Mouse (Mus musculus) liver, embryonic 11.5 days (tissue): Measurements from ENCODE around the gene Ctnnbl1. TPM values are rescaled to one million over a fixed set of nuclear protein-coding genes. Genes with fewer than 3 reads are reported as not detected.

ENCODE experiments used
- ATAC-seq: fragments of 200-750 bp; cut with Nextera tagmentation; replicated peaks from 2 replicates; pipeline ENCODE4 v1.8.0; 2017; ENCODE audit warnings: moderate number of reproducible peaks, mild to moderate bottlenecking, moderate TSS enrichment, moderate library complexity; ENCODE audit not compliant: low FRiP score
- DNase-seq: peaks from one replicate; pipeline ENCODE4 v3.0.0-alpha.2; 2017; ENCODE audit warnings: low spot score
- H3K27ac ChIP-seq: fragments of 300-500 bp; sonication (generic); 2 replicates; pipeline ENCODE4 v1.5.1; 2014; ENCODE audit warnings: mild to moderate bottlenecking, low read depth, low read length, control low read depth
- H3K27me3 ChIP-seq: fragments of 300-500 bp; sonication (generic); replicated peaks from 2 replicates; pipeline ENCODE4 v1.6.1; 2014; ENCODE audit warnings: low read length, mixed read lengths; ENCODE audit not compliant: control insufficient read depth, insufficient read depth
- H3K36me3 ChIP-seq: fragments of 300-500 bp; sonication (generic); 2 replicates; pipeline ENCODE4 v1.6.1; 2014; ENCODE audit warnings: mild to moderate bottlenecking, low read length, moderate library complexity, mixed read lengths; ENCODE audit not compliant: control insufficient read depth, insufficient read depth
- H3K4me1 ChIP-seq: fragments of 300-500 bp; sonication (generic); replicated peaks from 2 replicates; pipeline ENCODE4 v1.6.1; 2014; ENCODE audit warnings: low read length, mixed read lengths; ENCODE audit not compliant: control insufficient read depth, insufficient read depth
- H3K4me2 ChIP-seq: fragments of 300-500 bp; sonication (generic); 2 replicates; pipeline ENCODE4 v1.6.1; 2014; ENCODE audit warnings: mild to moderate bottlenecking, control low read depth, moderate library complexity
- H3K4me3 ChIP-seq: fragments of 300-500 bp; sonication (generic); 2 replicates; pipeline ENCODE4 v1.5.1; 2014; ENCODE audit warnings: low read depth, low read length, control low read depth
- H3K9ac ChIP-seq: fragments of 300-500 bp; sonication (generic); 2 replicates; pipeline ENCODE4 v1.6.1; 2014; ENCODE audit warnings: low read depth, low read length, control low read depth
- H3K9me3 ChIP-seq: fragments of 300-500 bp; sonication (generic); 2 replicates; pipeline ENCODE4 v1.6.1; 2016; ENCODE audit warnings: low read length, inconsistent platforms, mixed read lengths; ENCODE audit not compliant: control insufficient read depth
- WGBS: fragments of 180-500 bp; shearing (Covaris S2); extraction: QIAGEN DNeasy Blood & Tissue Kit; methylation state at CpG from one replicate; pipeline ENCODE4 v1.1.7; 2014; 5-methylcytosine and 5-hydroxymethylcytosine counted together
- polyA plus RNA-seq: library from polyadenylated mRNA; unstranded; fragments of >200 nt; fragmentation: Nextera tagmentation; extraction: Ambion mirVana; gene quantifications from 2 replicates; pipeline ENCODE4 v1.2.1, GENCODE M21; 2014

The Ctnnbl1 gene
- polyA plus RNA-seq, 1 experiment from 2014 or later, result 56.3 TPM

DNA sequence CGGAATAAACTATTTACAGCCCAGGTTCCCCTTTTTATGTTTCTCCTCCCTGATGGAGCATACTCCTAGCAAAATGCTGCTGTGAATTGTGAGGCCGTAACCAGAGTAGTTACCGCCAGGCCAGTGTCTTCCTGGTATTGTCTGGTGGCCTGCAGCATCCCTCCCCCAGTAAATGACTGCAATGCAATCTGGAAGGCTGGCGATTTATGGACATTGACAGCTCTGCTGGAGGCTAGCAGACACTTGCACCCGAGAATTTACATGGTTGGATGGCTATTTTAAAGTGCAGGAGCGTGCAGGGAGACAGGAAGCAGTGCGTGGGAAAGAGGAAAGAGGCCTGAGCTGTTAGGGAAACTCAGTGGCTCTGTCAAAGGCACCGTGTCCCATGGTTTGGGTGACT lies 99.8 kb downstream of the Ctnnbl1 start:
- no peak overlapping the region for H3K9ac ChIP-seq
- no peaks in the 10 kb centered on the region for H3K27me3 ChIP-seq
- H3K4me2 ChIP-seq, result no peak overlapping the region
- 70% methylated on average over 8 of the region's 8 CpGs for WGBS
- no peaks in the 10 kb centered on the region; the same call in 1 of the 2 replicates for H3K36me3 ChIP-seq
- no peaks in the 10 kb centered on the region; the same call in 1 of the 2 replicates for H3K4me1 ChIP-seq
- H3K27ac ChIP-seq, result no peak overlapping the region
- ATAC-seq, result no peak
- no peak overlapping the region for H3K4me3 ChIP-seq
- H3K9me3 ChIP-seq, result no peaks in the 10 kb centered on the region
- no peak for DNase-seq

DNA sequence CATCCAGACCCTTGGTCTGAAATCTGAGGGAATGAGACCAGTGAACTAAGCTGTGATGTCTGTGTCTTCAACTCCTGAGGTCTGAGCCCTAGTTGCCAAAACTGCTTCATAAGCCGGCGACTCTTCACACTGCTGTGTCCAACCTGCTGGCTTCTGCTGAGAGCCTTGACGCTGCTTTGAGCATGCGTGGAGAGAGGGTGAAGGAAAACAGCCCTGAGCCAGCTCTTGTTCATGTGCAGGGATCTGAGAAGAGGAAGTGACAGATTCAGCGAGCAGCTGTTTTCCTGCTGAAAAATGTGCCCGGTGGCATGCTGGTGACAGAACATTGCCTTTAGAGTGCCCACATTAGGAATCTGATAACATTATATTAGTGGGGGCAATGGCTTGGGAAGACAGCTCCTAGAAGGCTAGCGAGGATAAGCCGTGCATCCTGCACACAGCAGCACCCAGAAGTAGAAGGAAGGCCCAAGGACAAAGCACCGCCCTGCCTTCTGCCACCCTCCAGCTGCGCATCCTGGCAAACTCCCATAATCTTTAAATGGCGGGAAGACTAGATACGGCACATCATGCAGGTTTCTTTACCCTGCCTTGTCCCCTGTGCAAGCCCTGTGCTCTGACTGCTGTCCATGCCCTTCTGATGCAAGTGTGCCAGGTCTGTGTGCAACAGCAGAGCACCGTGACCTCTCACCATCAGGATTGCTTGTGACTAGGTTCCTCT lies 101.2 kb downstream of the Ctnnbl1 start:
- no peak for DNase-seq
- no peak for ATAC-seq
- H3K4me2 ChIP-seq, result no peak overlapping the region
- H3K36me3 ChIP-seq, result no peaks in the 10 kb centered on the region; the same call in 1 of the 2 replicates
- H3K4me3 ChIP-seq, result no peak overlapping the region
- no peaks in the 10 kb centered on the region for H3K27me3 ChIP-seq
- no peak overlapping the region for H3K27ac ChIP-seq
- H3K9ac ChIP-seq, result no peak overlapping the region
- no peaks in the 10 kb centered on the region for H3K9me3 ChIP-seq
- no peaks in the 10 kb centered on the region; the same call in 1 of the 2 replicates for H3K4me1 ChIP-seq
- WGBS, result 85% methylated on average over 13 of the region's 13 CpGs

DNA sequence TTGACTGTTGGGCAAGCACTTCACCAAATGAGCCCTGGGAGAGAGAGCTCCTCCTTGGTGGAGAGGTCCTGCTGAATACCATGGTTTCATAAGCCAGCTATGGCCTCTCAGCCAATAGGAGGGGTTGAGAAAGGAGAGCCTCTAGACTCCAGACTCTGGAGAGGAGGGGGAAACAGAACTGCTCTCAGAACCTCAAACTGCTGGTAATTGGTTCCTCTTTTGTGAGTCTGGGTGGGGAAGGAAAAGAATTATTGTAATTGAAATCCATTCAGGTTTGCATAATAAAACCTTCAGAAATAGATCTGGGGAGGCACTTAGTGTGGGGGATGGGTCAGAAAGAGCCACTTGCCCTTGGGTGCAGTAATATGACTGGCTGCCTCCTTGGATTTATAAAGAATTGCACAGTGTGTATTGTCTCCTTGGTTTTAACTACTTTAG lies 103.5 kb downstream of the Ctnnbl1 start:
- Histone ChIP-seq H3K9me3 (no peaks in the 10 kb centered on the region), H3K36me3 (no peaks in the 10 kb centered on the region; the same call in 1 of the 2 replicates), H3K27ac (no peak overlapping the region), H3K9ac (no peak overlapping the region), H3K4me3 (no peak overlapping the region), H3K4me2 (no peak overlapping the region), H3K4me1 (no peaks in the 10 kb centered on the region; the same call in 1 of the 2 replicates), H3K27me3 (no peaks in the 10 kb centered on the region)
- ATAC-seq (no peak), DNase-seq (no peak)

DNA sequence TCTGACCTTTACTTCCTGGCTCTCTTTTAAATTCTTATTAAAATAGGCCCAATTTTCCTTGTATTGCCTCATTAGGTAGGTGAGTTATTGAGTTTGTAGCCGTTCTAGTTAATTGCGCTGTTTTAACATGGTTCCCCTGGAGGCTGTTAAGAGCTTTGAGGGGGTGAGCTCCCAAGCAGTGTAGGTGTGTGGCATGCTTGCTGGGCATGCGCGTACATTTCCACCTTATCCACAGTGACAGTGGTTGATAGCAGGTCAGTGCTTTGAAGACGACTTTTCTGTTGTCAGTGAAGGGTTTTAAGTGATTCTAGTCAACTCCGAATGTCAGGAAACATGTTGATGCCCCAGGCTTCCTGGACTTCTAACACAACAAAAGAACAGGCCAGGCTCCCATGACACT lies 103.9 kb downstream of the Ctnnbl1 start:
- no peak for ATAC-seq
- no peaks in the 10 kb centered on the region; the same call in 1 of the 2 replicates for H3K4me1 ChIP-seq
- WGBS, result 69% methylated on average over 6 of the region's 6 CpGs
- H3K9ac ChIP-seq, result no peak overlapping the region
- no peak overlapping the region for H3K4me3 ChIP-seq
- no peak for DNase-seq
- H3K36me3 ChIP-seq, result no peaks in the 10 kb centered on the region; the same call in 1 of the 2 replicates
- no peak overlapping the region for H3K4me2 ChIP-seq
- H3K9me3 ChIP-seq, result no peaks in the 10 kb centered on the region
- H3K27ac ChIP-seq, result no peak overlapping the region
- no peaks in the 10 kb centered on the region for H3K27me3 ChIP-seq

DNA sequence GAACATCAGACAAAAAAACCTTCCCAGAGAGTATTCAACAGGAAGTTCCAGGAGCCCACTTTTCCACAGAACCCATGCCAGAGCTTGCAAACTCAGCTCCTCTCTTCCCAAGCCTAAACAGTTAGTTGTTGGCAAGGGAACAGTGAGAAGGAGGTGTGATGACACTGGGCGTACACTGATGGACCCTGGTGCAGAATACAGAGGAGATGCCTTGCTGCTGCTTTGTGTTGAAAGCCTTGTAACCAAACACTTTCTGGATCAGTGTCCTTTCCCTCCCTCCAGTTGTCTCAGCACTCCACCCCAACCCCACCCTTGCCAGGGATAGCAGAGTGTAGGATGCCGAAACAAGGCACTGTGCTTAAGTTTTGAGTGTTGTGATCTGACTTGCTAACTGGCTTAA lies 107.5 kb downstream of the Ctnnbl1 start:
- Histone ChIP-seq H3K27ac (no peak overlapping the region), H3K4me1 (no peaks in the 10 kb centered on the region; the same call in 1 of the 2 replicates), H3K4me2 (no peak overlapping the region), H3K9me3 (no peaks in the 10 kb centered on the region), H3K9ac (no peak overlapping the region), H3K36me3 (no peaks in the 10 kb centered on the region), H3K4me3 (no peak overlapping the region), H3K27me3 (no peaks in the 10 kb centered on the region)
- DNase-seq (no peak), ATAC-seq (no peak)
- 88% methylated on average over 2 of the region's 2 CpGs for WGBS

DNA sequence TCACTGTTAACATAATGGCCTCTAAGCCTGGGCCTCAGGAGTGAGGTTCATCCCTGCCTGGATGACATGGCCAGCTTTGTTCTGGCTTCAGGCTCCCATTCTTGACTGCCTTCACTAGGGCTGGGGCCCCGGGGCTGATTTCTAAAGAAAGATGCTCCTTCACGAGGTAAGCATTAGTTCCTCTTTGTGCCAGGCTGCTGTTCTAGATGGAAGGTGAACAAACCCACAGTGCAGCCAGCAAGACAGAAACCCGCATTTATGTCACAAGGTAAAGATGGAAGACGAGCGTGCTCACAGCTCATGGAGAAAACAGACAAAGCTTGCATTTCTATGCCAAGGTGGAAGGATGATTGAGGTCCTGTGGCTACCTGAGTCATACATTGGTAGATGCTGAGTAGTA lies 108.6 kb downstream of the Ctnnbl1 start:
- H3K27ac ChIP-seq, result no peak overlapping the region
- H3K4me2 ChIP-seq, result no peak overlapping the region
- DNase-seq (no peak), ATAC-seq (no peak)
- WGBS, result 74% methylated on average over 5 of the region's 5 CpGs
- no peak overlapping the region for H3K4me3 ChIP-seq
- no peak overlapping the region for H3K9ac ChIP-seq
- H3K27me3 ChIP-seq, result no peaks in the 10 kb centered on the region
- H3K9me3 ChIP-seq, result no peaks in the 10 kb centered on the region
- no peaks in the 10 kb centered on the region; the same call in 1 of the 2 replicates for H3K4me1 ChIP-seq
- H3K36me3 ChIP-seq, result no peaks in the 10 kb centered on the region

DNA sequence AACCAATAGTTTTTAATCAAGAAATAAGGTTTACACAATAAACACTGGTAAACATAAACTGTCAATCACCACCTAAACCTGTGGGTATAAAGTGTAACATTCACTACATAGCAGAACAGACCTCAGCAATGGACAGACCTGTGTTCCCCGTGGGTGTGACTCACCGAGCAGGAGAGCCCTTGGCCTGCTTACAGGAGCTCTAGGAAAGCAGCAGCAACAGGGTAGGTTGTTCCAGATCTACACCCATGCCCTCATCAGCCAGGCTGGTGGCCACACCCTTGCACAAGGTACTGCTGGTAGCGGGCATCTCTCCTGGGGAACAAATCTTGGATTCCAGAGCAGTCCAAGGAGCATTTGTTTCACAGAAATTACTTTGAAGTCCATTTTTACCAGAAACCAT lies 115.9 kb downstream of the Ctnnbl1 start:
- Histone ChIP-seq H3K27ac (no peak overlapping the region), H3K36me3 (no peaks in the 10 kb centered on the region), H3K9ac (no peak overlapping the region), H3K9me3 (no peaks in the 10 kb centered on the region), H3K4me1 (no peaks in the 10 kb centered on the region), H3K4me3 (no peak overlapping the region), H3K4me2 (no peak overlapping the region), H3K27me3 (no peaks in the 10 kb centered on the region)
- no peak for ATAC-seq
- WGBS, result 83% methylated on average over 3 of the region's 3 CpGs
- no peak for DNase-seq

DNA sequence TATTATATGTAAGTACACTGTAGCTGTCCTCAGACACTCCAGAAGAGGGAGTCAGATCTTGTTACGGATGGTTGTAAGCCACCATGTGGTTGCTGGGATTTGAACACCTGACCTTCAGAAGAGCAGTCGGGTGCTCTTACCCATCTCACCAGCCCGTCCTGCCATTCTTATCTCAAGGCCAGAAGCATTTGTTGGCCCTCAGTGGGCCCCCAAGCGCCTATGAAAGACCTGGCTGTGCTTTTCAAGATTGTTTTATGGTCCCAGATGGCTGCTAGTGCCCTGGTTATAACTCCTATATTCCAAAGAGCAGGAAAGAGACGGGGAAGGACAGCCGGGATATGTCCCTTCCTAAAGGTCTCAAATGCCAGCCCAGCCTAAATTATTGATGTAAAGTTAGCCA lies 118.6 kb downstream of the Ctnnbl1 start:
- Histone ChIP-seq H3K4me3 (no peak overlapping the region), H3K4me2 (no peak overlapping the region), H3K4me1 (peaks cover 1% of the 10 kb centered on the region; the same call in 1 of the 2 replicates), H3K9me3 (no peaks in the 10 kb centered on the region), H3K27me3 (no peaks in the 10 kb centered on the region), H3K36me3 (no peaks in the 10 kb centered on the region), H3K27ac (no peak overlapping the region), H3K9ac (no peak overlapping the region)
- 79% methylated on average over 6 of the region's 6 CpGs for WGBS
- no peak for DNase-seq
- ATAC-seq, result no peak

DNA sequence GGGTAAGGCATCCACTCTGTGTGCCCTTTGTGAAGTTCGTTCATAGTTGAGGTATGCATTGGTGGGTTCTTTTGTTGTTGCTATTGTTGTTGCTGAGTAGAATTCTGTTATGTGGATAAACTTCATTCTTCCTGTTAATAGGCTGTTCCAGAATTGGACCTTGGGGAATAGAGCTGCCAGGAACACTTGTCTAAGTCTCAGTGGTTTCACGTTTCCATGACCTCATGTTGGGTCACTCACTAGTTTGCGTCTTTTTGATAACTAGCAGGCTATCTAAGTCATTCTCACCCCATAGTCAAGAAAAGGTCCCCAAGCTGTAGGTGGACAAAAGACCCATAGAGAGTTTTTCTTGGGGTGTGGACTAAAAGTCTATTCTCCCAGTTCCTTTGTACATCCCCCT lies 120.3 kb downstream of the Ctnnbl1 start:
- H3K27ac ChIP-seq, result no peak overlapping the region
- H3K4me3 ChIP-seq, result no peak overlapping the region
- H3K27me3 ChIP-seq, result no peaks in the 10 kb centered on the region
- DNase-seq (no peak), ATAC-seq (no peak)
- H3K36me3 ChIP-seq, result no peaks in the 10 kb centered on the region
- no peaks in the 10 kb centered on the region for H3K9me3 ChIP-seq
- H3K9ac ChIP-seq, result no peak overlapping the region
- peaks cover 9% of the 10 kb centered on the region for H3K4me1 ChIP-seq
- 74% methylated on average over 3 of the region's 3 CpGs for WGBS
- H3K4me2 ChIP-seq, result no peak overlapping the region
